Mouse (Mus musculus) hindbrain, embryonic 14.5 days (tissue): ENCODE measurements around the gene Atp7a. TPM values are rescaled to one million over a fixed set of nuclear protein-coding genes. Genes with fewer than 3 reads are reported as not detected.

ENCODE experiments used
- ATAC-seq: fragments of 200-750 bp; cut with Nextera tagmentation; 2 replicates; pipeline ENCODE4 v1.8.0; 2017; ENCODE audit warnings: moderate number of reproducible peaks, mild to moderate bottlenecking, moderate TSS enrichment, moderate library complexity; ENCODE audit not compliant: low FRiP score
- DNase-seq: peaks from one replicate; pipeline ENCODE4 v3.0.0-alpha.2; 2015; ENCODE audit warnings: low spot score
- H3K27ac ChIP-seq: fragments of 300-500 bp; sonication (generic); 2 replicates; pipeline ENCODE4 v1.5.1; 2014; ENCODE audit warnings: mild to moderate bottlenecking, moderate library complexity
- H3K27me3 ChIP-seq: fragments of 300-500 bp; sonication (generic); 2 replicates; pipeline ENCODE4 v1.6.1; 2014; ENCODE audit warnings: mild to moderate bottlenecking, low read length, mixed read lengths; ENCODE audit not compliant: control insufficient read depth, insufficient read depth
- H3K36me3 ChIP-seq: fragments of 300-500 bp; sonication (generic); replicated peaks from 2 replicates; pipeline ENCODE4 v1.6.1; 2014; ENCODE audit not compliant: control insufficient read depth, insufficient read depth
- H3K4me1 ChIP-seq: fragments of 300-500 bp; sonication (generic); replicated peaks from 2 replicates; pipeline ENCODE4 v1.6.1; 2014; ENCODE audit warnings: antibody characterized with exemption, low read length, mixed read lengths; ENCODE audit not compliant: control insufficient read depth, insufficient read depth
- H3K4me2 ChIP-seq: fragments of 300-500 bp; sonication (generic); replicated peaks from 2 replicates; pipeline ENCODE4 v1.6.1; 2014; ENCODE audit warnings: mild to moderate bottlenecking, moderate library complexity
- H3K4me3 ChIP-seq: fragments of 300-500 bp; sonication (generic); replicated peaks from 2 replicates; pipeline ENCODE4 v1.5.1; 2014; ENCODE audit warnings: mild to moderate bottlenecking, low read length
- H3K9ac ChIP-seq: fragments of 300-500 bp; sonication (generic); 2 replicates; pipeline ENCODE4 v1.6.1; 2014
- H3K9me3 ChIP-seq: fragments of 300-500 bp; sonication (generic); 2 replicates; pipeline ENCODE4 v1.6.1; 2016; ENCODE audit warnings: low read length; ENCODE audit not compliant: control insufficient read depth
- WGBS: fragments of 180-500 bp; shearing (Covaris S2); extraction: QIAGEN DNeasy Blood & Tissue Kit; methylation state at CpG from one replicate; pipeline ENCODE4 v1.1.7; 2014; 5-methylcytosine and 5-hydroxymethylcytosine counted together
- polyA plus RNA-seq: library from polyadenylated mRNA; unstranded; fragments of >200 nt; fragmentation: Nextera tagmentation; extraction: Ambion mirVana; gene quantifications from 2 replicates; pipeline ENCODE4 v1.2.1, GENCODE M21; 2014

The Atp7a gene
- polyA plus RNA-seq, 1 experiment from 2014 or later: 16.7 TPM

DNA sequence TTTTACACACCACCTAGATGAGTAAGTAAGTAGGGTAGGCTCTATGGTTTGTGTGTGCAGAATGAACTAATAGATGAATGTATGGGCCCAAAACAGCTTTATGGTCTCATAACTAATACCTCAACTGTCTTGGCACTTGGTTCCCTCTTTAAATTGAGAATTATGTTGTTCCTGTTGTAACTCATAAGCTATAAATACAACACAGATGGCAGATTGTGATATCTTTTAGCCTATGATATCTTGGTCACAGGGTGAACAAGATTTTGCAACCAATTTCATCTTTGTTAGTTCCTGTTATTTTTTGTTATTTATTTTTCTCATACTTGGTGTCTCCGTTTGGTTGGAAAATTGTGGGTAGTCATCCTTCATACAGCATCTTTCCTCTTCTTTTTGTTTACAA, 121.1 kb downstream of the Atp7a start:
- H3K36me3 ChIP-seq: no peaks in the 10 kb centered on the region
- DNase-seq (no peak), ATAC-seq (no peak)
- WGBS: 92% methylated on average over 1 of the region's 1 CpGs
- H3K4me1 ChIP-seq: no peaks in the 10 kb centered on the region
- no peak overlapping the region for H3K4me3 ChIP-seq
- H3K9ac ChIP-seq: no peak overlapping the region
- no peak overlapping the region for H3K27ac ChIP-seq
- 0 out of 2 replicates have a peak, but pooled peaks cover 4% of the 10 kb centered on the region for H3K27me3 ChIP-seq
- H3K9me3 ChIP-seq: no peaks in the 10 kb centered on the region
- H3K4me2 ChIP-seq: no peak overlapping the region

DNA sequence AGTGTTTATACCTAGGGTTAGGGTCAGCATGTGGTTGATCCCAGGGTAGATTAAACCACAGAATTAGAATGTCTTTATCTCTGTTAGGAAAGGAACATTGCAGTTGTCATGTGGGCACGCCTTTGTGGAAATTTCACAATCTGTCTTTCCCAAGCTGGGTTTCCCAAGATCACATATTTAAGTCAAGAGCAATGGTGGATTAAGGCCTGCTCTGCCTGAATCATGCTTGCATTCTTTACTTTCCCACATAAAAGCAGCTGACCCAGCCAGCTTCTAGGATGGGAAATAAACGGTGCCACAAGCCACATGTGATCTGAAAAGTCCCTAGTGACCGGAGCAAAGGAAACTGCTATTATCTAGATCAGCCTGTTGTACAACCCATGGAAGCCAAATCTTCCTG, 122.4 kb downstream of the Atp7a start:
- no peak overlapping the region for H3K4me3 ChIP-seq
- 0 out of 2 replicates have a peak, but pooled peaks cover 4% of the 10 kb centered on the region for H3K27me3 ChIP-seq
- 90% methylated on average over 3 of the region's 3 CpGs for WGBS
- no peaks in the 10 kb centered on the region for H3K4me1 ChIP-seq
- H3K9me3 ChIP-seq: no peaks in the 10 kb centered on the region
- H3K36me3 ChIP-seq: no peaks in the 10 kb centered on the region
- H3K4me2 ChIP-seq: no peak overlapping the region
- H3K27ac ChIP-seq: no peak overlapping the region
- H3K9ac ChIP-seq: no peak overlapping the region
- no peak for ATAC-seq
- no peak for DNase-seq

DNA sequence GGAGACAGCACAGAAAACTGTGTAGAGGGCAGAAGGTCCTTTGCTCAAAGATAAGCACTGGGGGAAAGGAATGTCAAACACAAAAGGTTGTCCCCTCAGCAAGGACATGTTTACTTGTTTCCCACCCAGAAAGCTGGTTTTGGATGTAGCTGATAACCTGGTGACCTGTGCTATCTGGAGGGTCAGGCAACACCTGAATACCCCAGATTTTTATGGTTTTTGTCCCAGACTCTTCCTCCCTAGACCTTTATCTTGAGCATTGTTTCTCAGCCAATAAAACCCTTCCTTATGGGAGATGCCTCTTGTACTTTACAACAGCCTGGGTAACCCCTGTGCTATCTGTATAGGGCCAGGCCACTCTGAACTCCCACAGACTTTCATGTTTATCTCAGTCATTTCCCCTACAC, 127.1 kb downstream of the Atp7a start:
- no peaks in the 10 kb centered on the region for H3K36me3 ChIP-seq
- H3K9ac ChIP-seq: no peak overlapping the region
- ATAC-seq: no peak
- no peak overlapping the region for H3K4me2 ChIP-seq
- no peaks in the 10 kb centered on the region for H3K4me1 ChIP-seq
- no peak overlapping the region for H3K27ac ChIP-seq
- H3K4me3 ChIP-seq: no peak overlapping the region
- no peaks in the 10 kb centered on the region for H3K9me3 ChIP-seq
- H3K27me3 ChIP-seq: 0 out of 2 replicates have a peak, but pooled peaks cover 4% of the 10 kb centered on the region
- no peak for DNase-seq

DNA sequence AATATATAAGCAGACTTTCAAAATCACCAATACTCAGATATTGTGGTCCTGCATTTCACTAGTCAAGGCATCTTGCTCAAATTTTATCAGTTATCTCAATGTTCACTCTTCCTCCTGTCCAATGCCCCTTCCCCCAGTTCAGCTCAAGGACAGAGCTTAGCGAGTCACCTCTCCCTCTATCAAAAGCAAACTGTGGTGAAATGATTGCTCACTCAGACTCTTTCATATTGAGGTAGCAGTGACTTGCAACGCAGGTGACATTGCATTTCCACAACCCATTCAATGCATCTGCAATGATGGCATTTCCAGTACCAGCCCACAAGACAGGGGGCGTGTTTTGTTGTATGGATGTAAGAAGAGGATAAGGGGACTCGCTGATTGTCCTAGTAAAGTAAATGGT, 128.8 kb downstream of the Atp7a start:
- no peak overlapping the region for H3K4me2 ChIP-seq
- H3K4me1 ChIP-seq: no peaks in the 10 kb centered on the region
- no peaks in the 10 kb centered on the region for H3K9me3 ChIP-seq
- DNase-seq (no peak), ATAC-seq (no peak)
- H3K9ac ChIP-seq: no peak overlapping the region
- H3K4me3 ChIP-seq: no peak overlapping the region
- no peaks in the 10 kb centered on the region for H3K36me3 ChIP-seq
- H3K27ac ChIP-seq: no peak overlapping the region
- 0 out of 2 replicates have a peak, but pooled peaks cover 4% of the 10 kb centered on the region for H3K27me3 ChIP-seq
- WGBS: 83% methylated on average over 4 of the region's 4 CpGs

DNA sequence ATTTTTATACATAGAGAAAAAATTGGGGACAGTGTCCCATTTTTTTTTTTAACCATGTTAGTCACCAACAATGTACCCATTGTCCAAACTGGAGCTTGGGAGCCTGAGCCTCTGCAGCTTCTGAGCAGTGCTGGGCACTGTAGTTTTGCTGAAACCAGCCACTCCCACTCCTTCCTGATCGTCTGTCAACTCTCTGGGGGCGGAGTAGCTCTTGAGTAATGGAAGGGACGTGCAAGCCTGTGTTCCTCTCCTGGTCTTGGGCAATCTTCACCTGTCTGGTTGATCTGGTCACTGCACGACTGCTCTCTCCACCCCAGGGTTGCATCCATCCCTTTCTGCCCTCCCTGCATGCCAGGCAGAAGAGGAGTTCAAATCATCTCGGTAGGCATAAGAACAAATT, 136.9 kb downstream of the Atp7a start:
- Histone ChIP-seq H3K4me1 (no peaks in the 10 kb centered on the region), H3K9ac (no peak overlapping the region), H3K27me3 (no peaks in the 10 kb centered on the region), H3K4me3 (no peak overlapping the region), H3K27ac (no peak overlapping the region), H3K36me3 (no peaks in the 10 kb centered on the region), H3K9me3 (no peaks in the 10 kb centered on the region), H3K4me2 (no peak overlapping the region)
- ATAC-seq: no peak
- no peak for DNase-seq
- WGBS: 55% methylated on average over 5 of the region's 5 CpGs

DNA sequence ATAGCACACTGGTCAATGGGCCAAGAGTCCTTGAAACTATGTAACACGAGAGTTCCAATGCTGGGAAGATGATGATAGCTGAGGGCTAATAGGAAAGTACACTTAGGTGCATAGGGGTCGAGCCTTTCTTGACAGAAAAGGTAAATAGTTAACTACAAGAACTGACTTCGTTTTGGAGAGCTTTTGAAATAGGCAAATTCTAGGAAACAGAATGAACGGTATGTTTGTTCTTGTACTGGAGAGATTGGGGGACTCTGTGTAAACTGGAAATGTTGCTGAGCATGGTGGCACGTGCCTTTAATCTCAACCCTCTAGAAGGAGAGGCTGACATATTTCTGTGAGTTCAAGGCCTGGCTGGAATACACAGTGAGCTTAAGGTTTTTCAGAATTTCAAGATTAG, 137.5 kb downstream of the Atp7a start:
- H3K27ac ChIP-seq: no peak overlapping the region
- H3K4me2 ChIP-seq: no peak overlapping the region
- DNase-seq (no peak), ATAC-seq (no peak)
- no peaks in the 10 kb centered on the region for H3K4me1 ChIP-seq
- 73% methylated on average over 5 of the region's 5 CpGs for WGBS
- H3K36me3 ChIP-seq: no peaks in the 10 kb centered on the region
- H3K9ac ChIP-seq: no peak overlapping the region
- no peaks in the 10 kb centered on the region for H3K27me3 ChIP-seq
- H3K9me3 ChIP-seq: no peaks in the 10 kb centered on the region
- H3K4me3 ChIP-seq: no peak overlapping the region

DNA sequence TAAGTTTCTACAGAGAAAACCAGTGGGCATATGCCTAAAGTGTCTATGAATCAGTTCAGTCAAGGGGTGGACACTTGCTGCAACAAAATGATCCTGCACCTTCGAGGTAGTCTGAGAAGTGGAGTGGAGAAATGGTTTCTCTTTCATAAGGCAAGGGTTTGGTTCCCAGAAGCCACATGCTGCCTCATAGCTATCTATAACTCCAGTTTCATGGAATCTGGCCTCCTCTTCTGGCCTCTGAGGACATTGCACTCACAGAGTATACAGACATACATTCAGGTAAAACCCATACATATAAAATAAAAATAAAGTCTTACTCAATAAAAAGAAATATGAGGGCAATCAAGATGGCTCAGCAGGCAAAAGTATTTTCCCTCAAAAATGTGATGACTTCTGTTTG, 138.0 kb downstream of the Atp7a start:
- no peak overlapping the region for H3K4me3 ChIP-seq
- no peaks in the 10 kb centered on the region for H3K36me3 ChIP-seq
- H3K27ac ChIP-seq: no peak overlapping the region
- H3K27me3 ChIP-seq: no peaks in the 10 kb centered on the region
- H3K4me1 ChIP-seq: no peaks in the 10 kb centered on the region
- ATAC-seq: no peak
- WGBS: 86% methylated on average over 1 of the region's 1 CpGs
- no peak overlapping the region for H3K4me2 ChIP-seq
- H3K9ac ChIP-seq: no peak overlapping the region
- no peaks in the 10 kb centered on the region for H3K9me3 ChIP-seq
- no peak for DNase-seq

DNA sequence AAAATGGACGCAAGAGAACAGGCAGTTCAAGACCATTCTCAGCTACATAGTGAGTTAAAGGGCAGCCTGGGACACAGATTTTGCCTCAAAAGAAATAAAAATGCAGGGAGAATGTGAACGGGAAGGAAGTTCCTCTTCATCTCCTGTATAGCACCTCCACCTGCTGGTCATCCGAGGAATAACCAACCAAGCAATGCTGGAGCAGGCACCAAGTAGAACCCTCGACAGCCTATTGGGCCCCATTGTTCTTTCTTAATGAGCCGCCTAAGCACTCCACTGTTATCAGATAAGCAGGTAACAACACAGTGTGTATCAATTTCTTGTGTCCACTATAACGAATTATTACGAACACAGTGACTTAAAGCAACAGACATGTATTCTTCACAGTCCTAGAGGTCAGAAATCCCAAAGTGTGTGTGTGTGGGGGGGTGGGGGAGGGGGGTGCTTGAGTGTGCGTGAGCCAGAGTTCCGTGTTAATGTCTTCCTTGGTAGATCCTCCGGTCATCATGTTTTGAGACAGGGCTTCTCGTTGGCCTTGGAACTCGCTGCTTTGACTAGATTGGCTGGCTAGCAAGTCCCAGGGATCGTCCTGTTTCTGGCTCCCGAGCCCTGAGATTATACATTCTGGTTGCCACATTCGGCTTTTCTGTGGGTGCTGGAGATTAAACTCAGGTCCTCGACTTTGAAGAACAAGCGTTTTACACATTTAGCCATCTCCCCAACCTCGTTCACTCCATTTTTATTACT, 144.2 kb downstream of the Atp7a start:
- Histone ChIP-seq H3K4me1 (no peaks in the 10 kb centered on the region), H3K9ac (peak overlapping the region; percentile 14; the same call in 1 of the 2 replicates), H3K36me3 (no peaks in the 10 kb centered on the region), H3K27ac (no peak overlapping the region), H3K9me3 (no peaks in the 10 kb centered on the region), H3K4me2 (peak overlapping the region; percentile 51), H3K4me3 (peak overlapping the region; percentile 26), H3K27me3 (no peaks in the 10 kb centered on the region)
- 25% methylated on average over 18 of the region's 18 CpGs for WGBS
- DNase-seq (peak; percentile 86), ATAC-seq (peak; percentile 92)

DNA sequence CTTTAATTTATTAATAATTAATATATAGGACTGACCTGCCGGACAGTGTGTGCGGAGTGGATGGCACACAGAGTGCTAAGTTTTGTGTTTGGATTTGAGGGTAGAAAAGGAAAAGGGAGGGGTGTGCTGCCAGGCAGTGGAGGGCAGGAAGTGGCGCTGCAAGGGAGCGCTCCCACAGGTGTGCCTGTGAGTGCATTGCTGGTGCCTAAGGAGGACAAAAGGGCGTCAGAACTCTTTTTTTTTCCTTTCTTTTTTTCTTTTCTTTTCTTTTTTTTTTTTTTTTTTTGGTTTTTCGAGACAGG, 144.7 kb downstream of the Atp7a start:
- Histone ChIP-seq H3K4me3 (peak overlapping the region; percentile 26), H3K9ac (peak overlapping the region; percentile 14; the same call in 1 of the 2 replicates)
- peak; percentile 24; the same call in 1 of the 2 replicates for ATAC-seq

More for the DNA sequence above, 144.7 kb downstream of the Atp7a start:
- no peak overlapping the region for H3K27ac ChIP-seq
- no peaks in the 10 kb centered on the region for H3K27me3 ChIP-seq
- H3K36me3 ChIP-seq: no peaks in the 10 kb centered on the region
- WGBS: 62% methylated on average over 5 of the region's 6 CpGs
- peak overlapping the region; percentile 51 for H3K4me2 ChIP-seq
- H3K4me1 ChIP-seq: no peaks in the 10 kb centered on the region
- no peak for DNase-seq
- H3K9me3 ChIP-seq: no peaks in the 10 kb centered on the region
